Mouse (Mus musculus) cerebellum, postnatal 14 days (tissue): ENCODE measurements at regions not wholly inside any gene's neighbourhood (a gene's known extent, or its start where the extent isn't known, plus 50 kb on each side); places are given as distances from the start of the nearest gene placed in this dataset.

Experiments
- DNase-seq, 2 experiments: peaks; one replicate each; pipeline ENCODE4 v3.0.0; 2021; ENCODE audit warnings: mixed read lengths in 2 of 2

DNA sequence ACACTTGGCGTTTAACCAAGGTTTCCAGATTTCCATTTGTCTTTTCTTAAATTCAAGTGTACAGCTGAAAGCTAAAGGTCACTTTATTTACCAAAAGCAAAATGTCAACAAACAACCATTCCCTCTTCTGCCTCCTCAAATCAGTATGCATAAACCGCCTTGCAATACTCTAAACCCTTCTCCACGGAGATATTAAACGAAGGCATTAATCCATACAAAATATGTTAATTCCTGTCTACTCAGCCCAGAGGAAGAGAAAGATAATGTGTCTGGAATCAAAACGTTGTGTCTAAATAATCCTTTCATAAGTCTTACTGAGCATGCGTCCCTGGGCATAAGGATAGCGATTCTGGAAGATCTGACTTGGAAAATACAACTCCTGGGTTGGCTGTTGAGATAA, 1506.5 kb downstream of the Stim2 start:
- no peak for DNase-seq

DNA sequence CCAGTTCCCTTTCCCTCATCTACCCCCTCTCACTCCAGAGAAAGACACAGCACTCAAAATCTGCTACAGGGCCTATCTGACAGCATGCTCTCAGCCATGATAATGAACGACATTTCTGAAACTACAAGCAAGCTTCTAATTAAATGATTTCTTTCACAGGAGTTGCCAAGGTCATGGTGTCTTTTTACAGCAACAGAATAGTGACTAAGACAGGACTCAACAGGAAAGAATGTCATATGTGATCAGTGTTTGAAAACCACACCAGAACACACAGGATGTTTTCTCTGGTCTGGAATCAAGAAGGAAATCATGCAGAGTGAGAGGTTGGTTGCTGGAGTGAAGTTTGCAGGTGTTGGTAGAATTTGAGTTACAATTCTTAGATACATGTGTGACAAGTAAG, 1507.6 kb downstream of the Stim2 start:
- peak in 1 of 2 experiments; percentile 1 for DNase-seq

DNA sequence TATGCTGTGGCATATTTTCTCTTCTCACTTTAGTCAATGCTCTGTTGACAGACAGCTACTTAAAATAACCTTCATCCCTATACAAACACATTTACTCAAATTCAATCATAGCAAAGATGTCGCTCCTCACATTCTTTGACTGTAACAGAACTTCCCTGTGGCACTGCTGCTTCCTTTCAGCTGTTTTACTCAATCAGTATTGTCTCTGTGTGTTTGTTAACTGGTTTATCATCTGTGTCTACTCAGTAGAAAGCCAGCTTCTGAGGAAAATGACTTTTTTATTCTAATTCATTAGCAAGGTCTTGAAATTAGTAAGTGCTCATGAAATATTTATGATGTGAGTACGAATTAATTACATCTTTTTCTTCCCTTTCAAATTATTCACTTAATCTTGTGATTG, 1516.0 kb downstream of the Stim2 start:
- no peak for DNase-seq

DNA sequence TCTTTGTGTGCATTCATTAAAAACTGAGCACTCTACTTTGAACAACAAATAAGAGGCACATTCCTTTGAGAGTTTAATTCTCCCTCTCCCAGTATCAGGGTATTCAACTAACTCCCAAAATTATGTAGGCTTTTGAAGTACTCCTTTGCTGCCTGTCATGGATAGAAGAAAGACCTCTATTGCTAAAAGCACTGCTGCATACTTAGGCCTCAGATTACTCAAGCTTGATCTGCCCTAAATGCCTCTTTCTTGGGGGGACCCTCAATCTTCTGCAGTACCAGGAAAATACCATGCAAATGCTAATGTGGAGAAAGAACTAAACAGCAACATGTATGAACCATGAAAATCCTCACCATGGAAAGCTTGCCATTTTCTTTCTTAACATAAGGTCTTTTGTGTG, 1552.9 kb downstream of the Stim2 start:
- DNase-seq, result no peak
